Mouse (Mus musculus): ENCODE results near the gene Stx8.

The Stx8 gene

GRCm38 (mm10) chr11:68239756-68240155 lies 273.8 kb downstream of the Stx8 start:
- no peak for DNase-seq

GRCm38 (mm10) chr11:68244254-68244991 lies 278.4 kb downstream of the Stx8 start:
- DNase-seq, result no peak

- DNase-seq, result no peak
These were observed 278.9 kb downstream of the Stx8 start for GRCm38 (mm10) chr11:68244992-68245261.

GRCm38 (mm10) chr11:68247897-68248296 lies 281.9 kb downstream of the Stx8 start:
- DNase-seq, result no peak

GRCm38 (mm10) chr11:68250106-68250505 lies 284.1 kb downstream of the Stx8 start:
- DNase-seq, result no peak

GRCm38 (mm10) chr11:68253531-68253930 lies 287.5 kb downstream of the Stx8 start:
- no peak for DNase-seq
